Mouse (Mus musculus) right cerebral cortex, adult 18-20 months (tissue): Measurements from ENCODE around the gene Ddit4.
A peak's percentile ranks its signal among the peaks of the same experiment; 100 is the strongest.

Experiments
- DNase-seq: peaks from one replicate; pipeline ENCODE4 v3.0.0; 2022; ENCODE audit warnings: mixed read lengths

Ddit4 gene

DNA sequence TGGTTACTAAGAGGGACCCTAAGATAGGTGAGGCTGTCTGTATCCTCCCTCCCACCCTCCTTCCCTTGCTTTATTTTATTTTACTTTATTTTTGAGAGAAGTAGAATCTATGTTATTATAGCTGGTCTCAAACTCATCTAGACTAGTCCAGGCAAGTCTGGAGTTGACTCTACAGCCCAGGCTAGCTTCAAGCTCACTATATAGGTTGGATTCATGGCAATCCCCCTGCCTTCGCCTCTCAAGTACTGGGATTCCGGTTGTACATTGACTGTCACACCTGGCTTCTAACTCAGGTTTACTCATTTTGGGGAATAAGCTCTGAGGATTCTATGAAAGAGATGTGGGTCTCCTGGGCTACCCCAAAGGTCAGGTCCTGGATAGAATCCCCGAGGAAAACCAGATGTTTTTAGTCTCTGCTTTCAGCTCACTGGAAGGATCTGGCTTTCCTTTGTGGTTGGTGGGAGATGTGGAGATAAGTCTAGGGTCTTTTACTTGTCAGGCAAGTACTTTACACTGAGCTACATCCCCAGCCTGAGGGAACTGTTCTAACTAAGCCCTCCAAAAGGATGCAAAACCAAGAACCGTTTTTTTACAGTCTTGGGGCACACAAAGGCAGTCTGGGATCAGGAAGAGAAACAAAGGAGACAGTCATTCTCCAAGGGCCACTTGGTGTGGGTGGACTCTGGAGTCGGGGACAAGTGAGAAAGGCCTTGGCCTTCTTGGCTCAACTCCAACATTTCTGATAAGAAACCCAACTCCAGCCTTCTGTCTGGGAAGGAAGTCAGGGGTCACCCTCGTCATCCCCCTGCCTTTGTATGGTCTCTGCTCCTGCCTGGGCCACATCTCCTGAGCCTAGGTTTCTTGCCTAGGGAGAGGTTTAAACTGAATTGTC is 3.0 kb downstream of the Ddit4 start:
- no peak for DNase-seq

- no peak for DNase-seq
These were observed 4.1 kb downstream of the Ddit4 start for GRCm38 (mm10) chr10:59947296-59948073.

- no peak for DNase-seq
These were observed 5.3 kb downstream of the Ddit4 start for GRCm38 (mm10) chr10:59946362-59946761.

DNA sequence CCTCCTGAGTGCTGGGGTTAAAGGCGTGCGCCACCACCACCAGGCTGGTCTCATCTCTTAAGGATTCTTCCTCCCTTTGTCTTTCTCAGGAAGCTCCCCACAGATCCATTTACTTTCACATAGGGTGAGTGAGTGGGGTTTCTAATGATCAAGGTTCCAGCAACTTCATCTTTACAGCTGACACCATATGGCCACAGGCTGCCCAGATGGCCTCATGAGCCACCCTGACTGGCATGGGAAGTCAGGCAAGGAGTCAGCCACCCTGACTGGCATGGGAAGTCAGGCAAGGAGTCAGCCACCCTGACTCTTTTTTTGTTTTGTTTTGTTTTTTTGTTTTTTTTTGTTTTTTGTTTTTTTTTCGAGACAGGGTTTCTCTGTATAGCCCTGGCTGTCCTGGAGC is 6.2 kb downstream of the Ddit4 start:
- DNase-seq: no peak

GRCm38 (mm10) chr10:59943421-59943989 is 8.1 kb downstream of the Ddit4 start:
- peak; percentile 79 for DNase-seq

DNA sequence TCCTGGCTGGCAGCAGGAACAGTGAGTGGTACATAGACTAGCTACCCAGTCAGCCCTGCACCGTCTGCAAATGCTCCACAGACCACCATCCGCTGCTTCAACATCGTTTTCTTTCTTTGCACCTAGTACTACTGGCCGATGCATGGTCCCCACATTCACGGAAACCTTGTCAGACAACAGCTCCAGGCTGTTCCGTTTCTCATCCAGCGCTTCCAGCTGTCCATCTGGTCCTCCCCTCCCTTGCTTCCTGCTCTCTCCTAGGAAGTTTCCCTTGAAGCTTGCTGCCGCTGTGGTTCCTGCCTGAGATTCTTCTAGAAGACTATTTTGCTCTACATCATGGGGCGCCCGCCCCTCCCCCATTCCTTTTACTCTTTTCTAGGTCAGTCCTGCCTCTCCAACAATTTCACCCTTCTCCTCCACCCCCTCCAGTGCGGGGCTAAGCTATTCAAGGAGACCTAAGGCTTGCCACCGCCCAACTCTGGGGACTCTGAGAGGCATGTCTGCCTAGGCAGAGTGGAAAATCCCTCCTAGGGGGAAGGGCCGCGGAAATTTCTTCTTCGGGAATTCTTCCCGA is 8.7 kb downstream of the Ddit4 start:
- peak; percentile 72 for DNase-seq

GRCm38 (mm10) chr10:59942281-59942846 is 9.3 kb downstream of the Ddit4 start:
- peak; percentile 65 for DNase-seq

- no peak for DNase-seq
These were observed 12.6 kb downstream of the Ddit4 start for GRCm38 (mm10) chr10:59939081-59939480.

GRCm38 (mm10) chr10:59938662-59939061 is 13.0 kb downstream of the Ddit4 start:
- no peak for DNase-seq

- no peak for DNase-seq
These were observed 15.4 kb downstream of the Ddit4 start for GRCm38 (mm10) chr10:59936058-59936856.

- DNase-seq: no peak
These were observed 17.6 kb downstream of the Ddit4 start for GRCm38 (mm10) chr10:59934039-59934438.

GRCm38 (mm10) chr10:59932521-59932920 is 19.1 kb downstream of the Ddit4 start:
- no peak for DNase-seq

DNA sequence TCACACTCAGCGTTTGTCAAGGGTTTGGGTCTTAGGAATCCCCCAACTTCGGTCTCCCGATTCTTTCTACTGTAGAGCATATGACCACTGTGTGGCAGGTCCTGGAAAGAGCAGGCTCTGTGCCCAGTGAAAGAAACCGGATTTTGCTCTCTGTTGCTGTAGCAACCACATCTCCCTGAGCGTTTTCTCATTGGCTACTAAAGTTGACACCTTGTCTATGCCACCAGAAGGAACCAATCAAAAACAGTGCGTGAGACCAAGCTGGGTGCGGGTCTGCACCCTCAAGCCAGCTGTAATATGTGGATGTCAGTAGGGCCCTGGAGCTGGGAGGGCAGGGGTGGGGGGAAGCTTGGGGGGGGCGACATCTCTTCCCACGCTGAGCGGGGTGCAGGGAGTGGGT is 20.6 kb downstream of the Ddit4 start:
- no peak for DNase-seq

DNA sequence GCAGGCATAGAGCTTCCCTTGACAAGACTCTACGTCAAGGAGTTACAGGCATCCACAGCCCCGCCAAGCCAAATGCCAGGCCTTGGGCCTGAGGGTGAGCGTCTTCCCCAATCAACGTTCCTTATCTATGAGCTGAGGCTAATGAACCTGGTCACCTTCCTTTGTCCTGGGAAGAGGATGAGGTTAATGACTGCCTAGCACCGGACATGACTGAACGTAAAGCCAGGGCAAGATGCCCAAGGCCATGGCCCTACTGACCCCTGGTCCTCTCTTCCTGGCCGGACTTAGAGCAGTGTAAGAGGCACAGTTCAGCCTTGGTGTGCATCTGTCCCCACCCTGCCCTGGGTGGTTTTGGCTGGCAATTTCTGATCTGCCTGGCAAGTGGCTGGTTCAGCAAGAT is 22.4 kb downstream of the Ddit4 start:
- no peak for DNase-seq

DNA sequence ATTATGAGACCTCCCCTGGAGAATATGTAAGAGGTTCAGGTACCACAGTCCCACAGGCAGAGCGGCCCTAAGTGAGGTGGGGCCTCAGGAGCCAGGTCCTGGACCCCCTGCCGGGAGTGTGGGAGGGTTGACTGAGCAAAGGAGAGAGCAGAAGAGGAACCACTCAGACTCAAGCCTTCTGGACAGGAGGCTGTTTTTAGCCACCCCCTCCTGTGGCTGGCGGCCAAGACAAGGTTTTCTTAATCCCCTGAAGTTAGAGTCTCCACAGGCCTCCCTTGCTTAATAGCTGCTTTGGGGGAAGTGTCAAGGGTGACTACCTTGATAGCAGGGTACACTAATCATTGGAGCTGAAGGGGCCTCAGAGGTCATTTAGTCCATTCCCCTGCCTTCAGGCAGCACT is 27.3 kb downstream of the Ddit4 start:
- DNase-seq: no peak

- no peak for DNase-seq
These were observed 28.1 kb downstream of the Ddit4 start for GRCm38 (mm10) chr10:59923493-59923892.

GRCm38 (mm10) chr10:59920810-59921681 is 30.6 kb downstream of the Ddit4 start:
- peak; percentile 73 for DNase-seq

DNA sequence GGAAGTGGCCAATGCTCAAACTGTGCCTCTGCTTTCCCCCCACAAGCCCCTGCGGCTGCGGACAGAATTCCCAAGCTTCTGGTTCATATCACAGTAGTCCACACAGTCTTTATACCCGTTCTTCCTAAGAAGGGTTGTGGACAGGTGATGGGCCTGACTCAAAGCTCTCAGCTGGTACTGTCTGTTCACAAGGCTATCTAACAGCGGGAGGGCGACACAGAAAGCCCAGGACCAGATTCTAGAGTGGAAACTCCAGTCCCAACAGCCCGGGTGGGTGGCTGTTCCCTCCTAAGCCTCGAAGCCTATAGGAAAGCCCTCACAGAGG is 31.2 kb downstream of the Ddit4 start:
- DNase-seq: no peak

DNA sequence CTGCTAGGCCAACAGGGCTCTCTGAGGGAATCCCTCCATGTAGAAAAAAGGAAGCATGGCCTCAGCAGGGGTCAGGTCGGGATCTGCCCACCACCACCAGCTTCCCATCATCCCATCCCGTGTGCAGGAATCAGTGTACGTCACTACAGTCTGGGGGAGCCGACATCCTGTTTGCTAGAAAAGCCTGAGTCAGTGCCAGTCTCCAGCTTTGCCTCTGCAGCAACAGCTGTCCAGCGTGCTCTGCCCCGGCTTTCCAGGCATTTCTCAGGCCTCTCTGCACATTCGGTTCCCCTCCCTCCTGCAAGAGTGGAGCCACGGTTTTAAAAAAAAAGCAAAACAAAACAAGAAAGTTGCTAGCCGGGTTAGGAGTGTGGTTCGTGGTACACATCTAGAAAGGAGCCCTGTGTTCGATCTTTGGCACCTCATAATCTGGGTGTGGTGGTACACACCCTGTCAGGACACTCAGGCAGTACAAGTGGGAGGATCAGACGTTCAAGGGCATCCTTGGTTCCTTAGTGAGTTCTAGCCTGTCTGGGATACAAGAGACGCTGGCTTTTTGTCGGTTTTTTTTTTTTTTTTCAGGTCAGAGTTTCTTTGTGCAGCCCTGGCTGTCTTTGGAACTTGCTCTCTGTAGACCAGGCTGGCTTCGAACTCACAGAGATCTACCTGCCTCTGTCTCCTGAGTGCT is 32.0 kb downstream of the Ddit4 start:
- DNase-seq: no peak

DNA sequence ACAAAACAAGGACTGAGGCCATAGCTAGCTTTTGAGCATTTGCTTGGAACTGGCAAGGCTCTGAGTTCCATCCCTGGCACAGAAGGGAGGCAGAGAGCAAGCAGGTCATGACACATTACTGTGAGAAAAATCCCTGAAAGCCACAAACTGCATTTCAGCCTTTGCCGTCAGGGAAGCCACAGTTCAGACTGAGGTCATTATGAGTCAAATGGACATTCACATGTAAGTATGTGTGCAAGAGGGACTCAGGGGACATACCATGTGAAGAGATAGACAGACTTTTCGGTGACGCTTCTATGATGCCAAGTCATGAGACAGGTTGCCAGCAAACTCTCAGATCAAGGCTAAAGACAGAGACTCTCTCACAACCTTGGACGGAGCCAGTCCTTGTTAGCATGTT is 33.5 kb downstream of the Ddit4 start:
- no peak for DNase-seq

DNA sequence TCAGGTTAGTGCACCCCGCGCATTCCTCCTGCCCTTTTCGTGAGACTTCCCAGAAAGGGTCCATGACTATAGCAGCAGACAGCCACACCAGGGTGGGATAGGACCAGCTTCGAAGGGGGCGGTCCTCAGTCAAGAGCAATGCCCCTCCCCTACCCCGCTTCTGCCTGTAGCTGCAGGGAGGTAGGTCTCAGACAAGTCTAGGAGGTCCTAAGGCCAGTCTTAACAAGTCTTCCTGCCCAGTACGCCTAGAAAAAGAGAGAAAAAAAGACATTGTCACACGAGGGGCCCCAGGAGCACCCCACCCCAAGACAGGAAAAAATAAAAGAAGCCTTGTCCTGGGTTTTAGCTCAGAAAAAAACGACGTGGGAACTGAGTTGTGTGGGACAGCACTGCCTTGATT is 35.0 kb downstream of the Ddit4 start:
- DNase-seq: no peak
